Mouse (Mus musculus) stomach, adult 2 months (tissue): ENCODE data around the gene Sirt5. TPM values are rescaled to one million over a fixed set of nuclear protein-coding genes. Genes with fewer than 3 reads are reported as not detected.

Experiments used
- polyA plus RNA-seq: library from polyadenylated mRNA; depleted of rRNA; stranded (reverse); fragments of >200 nt; gene quantifications from 2 replicates; pipeline ENCODE4 v1.2.3, GENCODE M21; 2012; rRNA removed

Sirt5 gene
- 1.5 and 1.9 TPM in 2 replicates for polyA plus RNA-seq

DNA sequence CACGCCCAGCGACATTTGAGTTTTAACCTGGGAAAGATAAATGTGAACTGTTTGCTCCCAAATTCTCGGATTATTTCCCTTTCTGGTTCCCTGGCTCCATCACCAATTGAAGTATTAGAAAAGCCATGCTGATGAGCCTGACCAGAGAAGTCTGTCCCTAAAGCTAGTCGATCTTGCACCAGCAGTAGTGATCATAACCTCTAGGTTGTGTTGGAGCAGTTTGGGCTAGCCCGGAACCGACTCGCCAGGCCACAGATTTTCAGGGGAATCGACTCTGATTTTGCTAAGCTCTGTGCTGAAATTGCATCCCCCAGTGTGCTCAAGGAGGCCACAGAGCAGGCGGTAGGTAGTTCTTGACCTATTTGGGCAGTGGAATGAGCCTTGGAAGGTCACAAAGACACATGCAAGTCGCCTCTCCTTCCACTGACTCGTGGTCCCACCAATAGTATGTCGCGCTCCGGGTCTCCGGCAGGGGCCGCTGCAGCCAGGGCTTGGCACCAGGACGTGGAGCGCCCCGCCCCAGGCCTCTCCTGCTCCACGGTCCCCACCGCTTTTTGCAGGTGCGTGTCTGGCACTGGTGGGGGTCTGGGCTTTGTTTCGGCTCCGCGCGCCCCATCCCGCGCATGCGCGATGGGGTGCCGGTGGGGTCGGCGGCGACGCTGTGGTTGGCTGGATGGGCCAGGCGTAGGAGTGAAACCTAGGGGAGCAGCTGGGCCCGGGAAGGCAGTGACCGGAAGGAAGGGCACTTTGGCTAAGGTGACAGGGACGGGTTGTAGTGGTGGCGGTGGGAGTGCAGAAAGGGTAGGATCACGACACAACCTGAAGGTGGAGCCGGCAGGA is at the start of gene Sirt5:
Gene Sirt5, plus strand, starts transcription at position 512 of the 840 bp plus-strand sequence.

DNA sequence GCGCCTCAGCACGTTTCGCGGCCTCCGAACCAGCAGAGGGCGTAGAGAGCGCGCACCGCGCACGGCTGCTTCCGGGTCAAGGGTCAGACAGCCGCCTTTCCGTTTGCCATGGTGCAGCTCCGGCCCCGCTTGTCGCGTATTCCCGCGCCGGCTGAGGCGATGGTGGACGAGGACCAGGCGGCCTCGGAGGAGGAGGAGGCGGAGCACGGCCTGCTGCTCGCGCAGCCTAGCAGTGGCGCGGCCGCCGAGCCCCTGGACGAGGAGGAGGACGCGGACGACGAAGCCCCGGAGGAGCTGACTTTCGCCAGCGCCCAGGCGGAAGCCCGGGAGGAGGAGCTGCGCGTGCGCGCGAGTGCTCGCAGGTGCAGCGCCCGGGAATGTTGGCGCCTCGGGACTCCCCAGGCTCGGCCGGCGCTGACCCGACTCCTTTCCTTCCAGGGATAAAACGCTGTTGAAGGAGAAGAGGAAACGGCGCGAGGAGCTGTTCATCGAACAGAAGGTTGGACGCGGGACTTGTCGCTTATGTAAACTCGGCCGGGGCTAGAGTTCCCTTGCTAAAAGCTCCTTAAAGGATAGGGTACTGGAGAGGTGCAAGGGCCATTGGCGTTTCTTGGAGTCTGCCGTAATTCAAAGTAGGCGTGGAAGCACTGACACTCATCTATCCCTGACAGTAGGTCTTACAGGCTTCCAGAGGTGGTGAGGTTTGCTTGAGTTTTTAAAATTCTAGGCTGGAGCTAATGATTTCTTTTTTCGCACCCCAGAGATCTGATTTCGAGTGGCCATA is 33.2 kb downstream of the Sirt5 start, which contains the start of gene Nol7:
Gene Nol7, plus strand, starts transcription at position 94 of the 784 bp plus-strand sequence.

Other genes with a start within 250 kb of the Sirt5 start
- 6.5 and 8.7 TPM in 2 replicates for gene Tbc1d7, start 194.0 kb upstream of the Sirt5 start, polyA plus RNA-seq
- 1.0 and 1.6 TPM in 2 replicates for gene Gfod1, start 61.3 kb upstream of the Sirt5 start, polyA plus RNA-seq
- 30.3 and 53.4 TPM in 2 replicates for gene Nol7, start 32.9 kb downstream of the Sirt5 start, polyA plus RNA-seq
- gene Ranbp9, start 115.8 kb downstream of the Sirt5 start, polyA plus RNA-seq: 6.5 and 14.7 TPM in 2 replicates
- 7.1 and 13.3 TPM in 2 replicates for gene Mcur1, start 194.7 kb downstream of the Sirt5 start, polyA plus RNA-seq